Mouse (Mus musculus) limb, embryonic 10.5 days (tissue): ENCODE measurements around the gene Cyp4f18. TPM values are rescaled to one million over a fixed set of nuclear protein-coding genes. Genes with fewer than 3 reads are reported as not detected.
"Not testable (repeated sequence)": the region's sequence is repeated elsewhere in the genome, so short reads cannot be mapped to it uniquely, and the experiment has no call there.

Source experiments
- DNase-seq: peaks from one replicate; pipeline ENCODE4 v3.0.0-alpha.2; 2017; ENCODE audit warnings: low spot score
- H3K27ac ChIP-seq: fragments of 300-500 bp; sonication (generic); 2 replicates; pipeline ENCODE4 v1.5.1; 2016; ENCODE audit warnings: mild to moderate bottlenecking
- H3K27me3 ChIP-seq: fragments of 300-500 bp; sonication (generic); 2 replicates; pipeline ENCODE4 v1.6.1; 2016; ENCODE audit warnings: low read depth, mild to moderate bottlenecking; ENCODE audit not compliant: poor library complexity, severe bottlenecking
- H3K36me3 ChIP-seq: fragments of 300-500 bp; sonication (generic); 2 replicates; pipeline ENCODE4 v1.6.1; 2016; ENCODE audit warnings: mild to moderate bottlenecking, moderate library complexity
- H3K4me1 ChIP-seq: fragments of 300-500 bp; sonication (generic); 2 replicates; pipeline ENCODE4 v1.6.1; 2016
- H3K4me3 ChIP-seq: fragments of 300-500 bp; sonication (generic); 2 replicates; pipeline ENCODE4 v1.5.1; 2016; ENCODE audit warnings: mild to moderate bottlenecking, moderate library complexity
- H3K9me3 ChIP-seq: fragments of 300-500 bp; sonication (generic); replicated peaks from 2 replicates; pipeline ENCODE4 v1.6.1; 2016; ENCODE audit warnings: mild to moderate bottlenecking
- WGBS: fragments of 180-500 bp; shearing (Covaris S2); methylation state at CpG from one replicate; pipeline ENCODE4 v1.1.7; 2016; 5-methylcytosine and 5-hydroxymethylcytosine counted together
- polyA plus RNA-seq: library from polyadenylated mRNA; unstranded; fragments of >200 nt; fragmentation: Nextera tagmentation; extraction: Ambion mirVana; gene quantifications from 2 replicates; pipeline ENCODE4 v1.2.1, GENCODE M21; 2016

Cyp4f18 gene
- polyA plus RNA-seq, 1 experiment from 2014 or later: 0.71 TPM

DNA sequence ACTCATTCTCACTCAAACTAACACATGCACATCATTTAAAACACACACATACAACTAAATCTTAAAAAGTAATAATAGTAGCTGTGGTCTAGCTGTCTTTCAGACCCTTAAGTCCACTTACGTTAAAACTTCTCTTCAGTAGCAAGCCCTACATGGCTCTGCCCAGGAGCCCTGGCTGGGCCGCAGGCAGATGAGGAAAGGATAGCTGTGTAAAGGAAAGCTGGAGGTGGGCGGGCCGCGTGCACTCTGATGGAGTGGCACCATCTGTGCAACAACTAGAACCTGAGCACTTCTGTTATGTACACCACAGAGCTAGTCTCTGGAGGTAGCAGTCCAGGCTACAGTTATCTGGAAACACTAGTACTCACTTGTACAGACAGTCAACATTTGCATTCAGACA, 42.2 kb downstream of the Cyp4f18 start:
- DNase-seq: peak; percentile 14
- Histone ChIP-seq H3K4me3 (no peak overlapping the region), H3K27me3 (no peaks in the 10 kb centered on the region), H3K36me3 (peaks cover 82% of the 10 kb centered on the region), H3K4me1 (no peaks in the 10 kb centered on the region), H3K9me3 (no peaks in the 10 kb centered on the region), H3K27ac (no peak overlapping the region)
- 98% methylated on average over 5 of the region's 5 CpGs for WGBS

DNA sequence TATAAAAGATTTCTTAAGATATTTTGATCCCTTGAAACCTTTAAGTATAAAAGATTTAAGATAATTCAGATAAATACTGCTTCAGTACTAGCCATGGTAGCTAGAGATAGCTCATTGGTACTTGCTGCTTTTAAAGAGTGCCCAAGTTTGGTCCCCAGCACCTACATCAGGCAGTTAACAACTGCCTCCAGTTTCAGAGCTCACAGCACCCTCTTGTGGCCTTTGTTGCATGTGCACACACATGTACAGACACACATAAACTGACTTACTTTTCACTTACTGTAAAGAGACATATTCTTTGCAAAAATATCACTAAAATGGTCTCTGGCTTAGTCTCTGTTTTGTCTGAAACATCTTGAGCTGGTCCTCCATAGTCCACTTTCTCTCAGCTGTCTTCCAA, 43.0 kb downstream of the Cyp4f18 start:
- Histone ChIP-seq H3K4me1 (no peaks in the 10 kb centered on the region), H3K36me3 (peaks cover 83% of the 10 kb centered on the region), H3K27me3 (no peaks in the 10 kb centered on the region), H3K9me3 (no peaks in the 10 kb centered on the region), H3K4me3 (no peak overlapping the region), H3K27ac (no peak overlapping the region)
- DNase-seq: peak; percentile 25

- Histone ChIP-seq H3K27me3 (no peaks in the 10 kb centered on the region), H3K4me1 (no peaks in the 10 kb centered on the region), H3K27ac (no peak overlapping the region), H3K4me3 (no peak overlapping the region), H3K36me3 (peaks cover 82% of the 10 kb centered on the region), H3K9me3 (no peaks in the 10 kb centered on the region)
- peak; percentile 1 for DNase-seq
- 93% methylated on average over 2 of the region's 2 CpGs for WGBS
Observed at GRCm38 (mm10) chr8:71965166-71965565, 44.3 kb downstream of the Cyp4f18 start.

GRCm38 (mm10) chr8:71964051-71964450, 45.4 kb downstream of the Cyp4f18 start:
- DNase-seq: no peak
- Histone ChIP-seq H3K9me3 (no peaks in the 10 kb centered on the region), H3K27me3 (no peaks in the 10 kb centered on the region), H3K4me3 (no peak overlapping the region), H3K27ac (no peak overlapping the region), H3K36me3 (peaks cover 74% of the 10 kb centered on the region), H3K4me1 (no peaks in the 10 kb centered on the region)
- 89% methylated on average over 3 of the region's 3 CpGs for WGBS

DNA sequence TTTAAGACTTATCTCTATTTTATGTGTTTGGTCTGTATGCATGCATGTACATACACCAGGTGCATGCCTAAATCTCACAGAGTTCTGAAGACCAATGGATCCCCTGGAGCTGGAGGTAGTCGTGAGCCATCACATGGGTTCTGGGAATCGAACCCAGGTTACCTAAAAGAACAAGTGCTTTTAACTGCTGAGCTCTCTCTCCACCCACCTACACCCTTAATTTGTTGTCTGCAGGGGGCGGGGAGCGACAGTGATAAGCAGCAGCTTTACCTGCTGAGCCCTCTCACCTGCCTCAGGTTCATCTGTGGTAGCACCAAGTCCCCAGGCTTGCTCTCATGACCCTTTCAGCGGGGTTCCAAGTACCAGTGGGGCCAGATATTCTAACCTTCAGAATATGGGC, 47.6 kb downstream of the Cyp4f18 start:
- Histone ChIP-seq H3K4me1 (no peaks in the 10 kb centered on the region), H3K27ac (no peak overlapping the region), H3K4me3 (no peak overlapping the region), H3K27me3 (no peaks in the 10 kb centered on the region), H3K9me3 (no peaks in the 10 kb centered on the region), H3K36me3 (peaks cover 57% of the 10 kb centered on the region)
- peak; percentile 1 for DNase-seq
- 91% methylated on average over 5 of the region's 5 CpGs for WGBS

GRCm38 (mm10) chr8:71960483-71960882, 48.9 kb downstream of the Cyp4f18 start:
- H3K9me3 ChIP-seq: no peaks in the 10 kb centered on the region
- no peak overlapping the region for H3K4me3 ChIP-seq
- peaks cover 52% of the 10 kb centered on the region for H3K36me3 ChIP-seq

GRCm38 (mm10) chr8:71954666-71955065, 54.8 kb downstream of the Cyp4f18 start:
- no peaks in the 10 kb centered on the region for H3K27me3 ChIP-seq
- no peak overlapping the region for H3K4me3 ChIP-seq
- WGBS: 96% methylated on average over 9 of the region's 9 CpGs
- H3K9me3 ChIP-seq: peaks cover 7% of the 10 kb centered on the region
- no peak overlapping the region for H3K27ac ChIP-seq
- DNase-seq: peak; percentile 24
- H3K36me3 ChIP-seq: peaks cover 43% of the 10 kb centered on the region
- H3K4me1 ChIP-seq: peaks cover 15% of the 10 kb centered on the region

More at GRCm38 (mm10) chr8:71960483-71960882, 48.9 kb downstream of the Cyp4f18 start:
- Histone ChIP-seq H3K27me3 (no peaks in the 10 kb centered on the region), H3K4me1 (no peaks in the 10 kb centered on the region), H3K27ac (no peak overlapping the region)
- DNase-seq: no peak

- peaks cover 38% of the 10 kb centered on the region for H3K36me3 ChIP-seq
- H3K4me3 ChIP-seq, H3K27ac ChIP-seq, H3K27me3 ChIP-seq, H3K9me3 ChIP-seq: not testable (repeated sequence)
- peaks cover 15% of the 10 kb centered on the region for H3K4me1 ChIP-seq
- WGBS: 96% methylated on average over 16 of the region's 16 CpGs
- DNase-seq: peak; percentile 14
Observed at GRCm38 (mm10) chr8:71952961-71953700, 56.3 kb downstream of the Cyp4f18 start.

DNA sequence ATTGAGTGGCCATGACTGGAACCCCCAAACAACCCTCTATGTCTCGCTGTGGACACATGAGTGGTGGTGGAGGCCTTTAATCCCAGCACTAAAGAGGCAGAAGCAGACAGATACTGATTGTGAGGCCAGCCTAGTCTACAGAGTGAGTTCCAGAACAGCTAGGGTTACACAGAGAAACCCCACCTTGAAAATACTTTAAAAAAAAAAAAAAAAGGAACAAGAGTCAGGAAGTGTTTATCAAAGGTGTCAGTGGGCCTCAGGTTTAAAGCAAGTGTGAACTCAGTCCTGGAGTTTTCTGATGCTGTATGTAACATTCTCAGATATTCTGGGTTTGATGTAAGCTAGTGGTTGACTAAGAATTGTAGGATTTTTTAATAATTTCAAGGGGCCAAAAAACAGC, 56.9 kb downstream of the Cyp4f18 start:
- peaks cover 7% of the 10 kb centered on the region for H3K9me3 ChIP-seq
- DNase-seq: no peak
- H3K27me3 ChIP-seq: no peaks in the 10 kb centered on the region
- H3K4me3 ChIP-seq: no peak overlapping the region
- H3K27ac ChIP-seq: no peak overlapping the region
- peaks cover 15% of the 10 kb centered on the region for H3K4me1 ChIP-seq
- peaks cover 37% of the 10 kb centered on the region for H3K36me3 ChIP-seq
- 79% methylated on average over 1 of the region's 1 CpGs for WGBS

GRCm38 (mm10) chr8:71951436-71952161, 57.8 kb downstream of the Cyp4f18 start:
- peaks cover 7% of the 10 kb centered on the region for H3K9me3 ChIP-seq
- WGBS: 46% methylated on average over 14 of the region's 14 CpGs
- peaks cover 36% of the 10 kb centered on the region for H3K36me3 ChIP-seq
- H3K4me3 ChIP-seq: peak overlapping the region; percentile 87
- peak overlapping the region; percentile 77 for H3K27ac ChIP-seq
- peak; percentile 42 for DNase-seq
- H3K4me1 ChIP-seq: peaks cover 15% of the 10 kb centered on the region
- no peaks in the 10 kb centered on the region for H3K27me3 ChIP-seq

GRCm38 (mm10) chr8:71950482-71951221, 58.8 kb downstream of the Cyp4f18 start, which contains the start of gene Zfp961:
Gene Zfp961 (plus strand): TSS chr8:71951038.
- 4% methylated on average over 34 of the region's 34 CpGs for WGBS
- H3K4me1 ChIP-seq: peaks cover 15% of the 10 kb centered on the region
- H3K4me3 ChIP-seq: peak within 1 kb of the TSS; percentile 87
- peak within 1 kb of the TSS; percentile 90 for H3K27ac ChIP-seq
- peak; percentile 95 for DNase-seq
- H3K27me3 ChIP-seq: no peaks in the 10 kb centered on the region
- peaks cover 7% of the 10 kb centered on the region for H3K9me3 ChIP-seq
- H3K36me3 ChIP-seq: peaks cover 31% of the 10 kb centered on the region

DNA sequence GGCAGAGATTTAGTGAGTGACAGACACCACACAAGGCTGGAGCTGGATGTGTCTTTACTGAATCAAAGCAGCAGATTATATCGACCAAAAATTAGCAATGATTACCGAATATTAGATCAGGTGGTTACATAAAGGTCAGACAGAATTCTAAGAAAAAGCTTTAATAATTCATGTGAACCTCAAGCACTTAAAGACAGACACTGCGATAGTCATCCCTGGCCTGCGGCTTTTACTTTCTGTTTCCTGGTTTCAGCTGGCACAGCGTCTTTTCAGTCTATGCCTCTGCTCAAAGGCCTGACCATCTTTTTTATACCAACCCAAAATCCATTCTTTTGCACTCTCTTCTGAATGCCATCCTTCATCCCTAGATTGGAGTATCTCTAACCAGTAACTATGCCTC, 60.8 kb downstream of the Cyp4f18 start:
- H3K36me3 ChIP-seq: peaks cover 11% of the 10 kb centered on the region
- WGBS: 89% methylated on average over 5 of the region's 5 CpGs
- no peak overlapping the region for H3K4me3 ChIP-seq
- H3K27ac ChIP-seq: no peak overlapping the region
- no peaks in the 10 kb centered on the region for H3K9me3 ChIP-seq
- peaks cover 15% of the 10 kb centered on the region for H3K4me1 ChIP-seq
- no peak for DNase-seq
- no peaks in the 10 kb centered on the region for H3K27me3 ChIP-seq

DNA sequence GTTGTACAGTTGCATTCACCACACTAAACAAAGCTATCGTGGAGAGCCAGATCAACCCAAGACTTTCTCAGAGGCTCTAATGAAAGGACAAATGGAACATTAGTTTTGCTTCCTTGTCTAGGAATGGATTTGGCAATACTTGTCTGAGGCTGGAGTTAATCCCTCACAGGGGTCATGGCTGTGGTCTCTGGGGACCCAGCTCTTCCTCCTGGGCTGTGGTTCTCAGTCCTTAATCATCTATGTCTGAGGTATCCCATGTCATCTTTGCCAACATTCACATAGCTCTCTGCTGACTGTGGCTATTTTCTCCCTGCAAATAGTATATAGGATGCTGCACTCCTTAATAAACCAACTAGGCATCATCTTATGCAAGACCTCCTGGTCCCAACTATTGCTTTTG, 67.7 kb downstream of the Cyp4f18 start:
- Histone ChIP-seq H3K9me3 (no peaks in the 10 kb centered on the region), H3K27me3 (no peaks in the 10 kb centered on the region), H3K4me1 (no peaks in the 10 kb centered on the region), H3K4me3 (no peak overlapping the region), H3K27ac (no peak overlapping the region), H3K36me3 (no peaks in the 10 kb centered on the region)
- no peak for DNase-seq
- WGBS: 92% methylated on average over 1 of the region's 1 CpGs
